Mouse (Mus musculus) adrenal gland, adult 2 months (tissue): ENCODE data around the gene Gm42715. TPM values are rescaled to one million over a fixed set of nuclear protein-coding genes. Genes with fewer than 3 reads are reported as not detected.

ENCODE experiments used
- microRNA-seq, 2 experiments: library from miRNA; unstranded; fragments of <30 nt; microRNA quantifications; one replicate each; pipeline ENCODE4 v1.2.0; 2021
- polyA plus RNA-seq: library from polyadenylated mRNA; depleted of rRNA; stranded (reverse); fragments of >200 nt; gene quantifications from 2 replicates; pipeline ENCODE4 v1.2.3, GENCODE M21; 2012; rRNA removed
- total RNA-seq, 2 experiments: library from RNA; stranded (reverse); gene quantifications; 2 replicates each; pipeline ENCODE4 v1.2.3; 2021

Gene Gm42715
- total and polyA plus RNA-seq, 3 experiments = 4.0 to 19.7 (median 19.1) TPM

Small RNA genes lying within 50 kb of the gene (microRNA-seq; reads per million reads assigned to microRNA genes)
- gene Gm47278 (0 reads per million in 2 experiments), gene Mir7060 (0 reads per million in 2 experiments)

Other genes starting within 250 kb of the Gm42715 start
- gene Sephs2, start 245.5 kb upstream of the Gm42715 start, total RNA-seq = 100 to 1,000 TPM in 1 of 2 experiments, 10 to 100 TPM in 1; 90.0 to 118 TPM
- gene Sephs2, start 245.5 kb upstream of the Gm42715 start, polyA plus RNA-seq = 41.8 and 46.5 TPM in 2 replicates
- gene Itgal, start 223.3 kb upstream of the Gm42715 start, total RNA-seq = 1 to 10 TPM; 1.7 to 2.4 TPM
- gene Itgal, start 223.3 kb upstream of the Gm42715 start, polyA plus RNA-seq = 1.6 and 1.7 TPM in 2 replicates
- gene Zfp768, start 174.0 kb upstream of the Gm42715 start, total RNA-seq = 10 to 100 TPM; 30.5 to 32.3 TPM
- gene Zfp768, start 174.0 kb upstream of the Gm42715 start, polyA plus RNA-seq = 52.5 and 54.2 TPM in 2 replicates
- 10 to 100 TPM in 1 of 2 experiments, 1 to 10 TPM in 1; 8.0 to 11.2 TPM for gene Zfp747, start 143.5 kb upstream of the Gm42715 start, total RNA-seq
- gene Zfp747, start 143.5 kb upstream of the Gm42715 start, polyA plus RNA-seq = 4.4 and 6.7 TPM in 2 replicates
- 1 to 10 TPM; 4.4 to 6.3 TPM for gene 9130019O22Rik, start 132.4 kb upstream of the Gm42715 start, total RNA-seq
- 2.5 and 3.3 TPM in 2 replicates for gene 9130019O22Rik, start 132.4 kb upstream of the Gm42715 start, polyA plus RNA-seq
- 10 to 100 TPM in 1 of 2 experiments, 1 to 10 TPM in 1; 7.1 to 10.3 TPM for gene E430018J23Rik, start 126.0 kb upstream of the Gm42715 start, total RNA-seq
- gene E430018J23Rik, start 126.0 kb upstream of the Gm42715 start, polyA plus RNA-seq = 8.9 and 10.0 TPM in 2 replicates
- gene Zfp764, start 112.8 kb upstream of the Gm42715 start, total RNA-seq = 1 to 10 TPM; 5.0 to 8.1 TPM
- gene Zfp764, start 112.8 kb upstream of the Gm42715 start, polyA plus RNA-seq = 4.1 and 4.5 TPM in 2 replicates
- 10 to 100 TPM; 13.3 to 15.3 TPM for gene Zfp688, start 97.5 kb upstream of the Gm42715 start, total RNA-seq
- 30.2 and 33.8 TPM in 2 replicates for gene Zfp688, start 97.5 kb upstream of the Gm42715 start, polyA plus RNA-seq
- 1 to 10 TPM; 3.9 to 4.6 TPM for gene Zfp689, start 70.4 kb upstream of the Gm42715 start, total RNA-seq
- 7.0 and 7.1 TPM in 2 replicates for gene Zfp689, start 70.4 kb upstream of the Gm42715 start, polyA plus RNA-seq
- gene Prr14, start 60.0 kb upstream of the Gm42715 start, total RNA-seq = 10 to 100 TPM; 49.0 to 56.8 TPM
- 73.2 and 87.0 TPM in 2 replicates for gene Prr14, start 60.0 kb upstream of the Gm42715 start, polyA plus RNA-seq
- 10 to 100 TPM; 54.8 to 90.7 TPM for gene Fbrs, start 40.4 kb upstream of the Gm42715 start, total RNA-seq
- gene Fbrs, start 40.4 kb upstream of the Gm42715 start, polyA plus RNA-seq = 46.0 and 57.8 TPM in 2 replicates
- 10 to 100 TPM; 68.6 to 90.2 TPM for gene Srcap, start 7.6 kb upstream of the Gm42715 start, total RNA-seq
- gene Srcap, start 7.6 kb upstream of the Gm42715 start, polyA plus RNA-seq = 29.3 and 41.2 TPM in 2 replicates
- not detected for gene Tmem265, start 41.8 kb downstream of the Gm42715 start, total RNA-seq
- gene Tmem265, start 41.8 kb downstream of the Gm42715 start, polyA plus RNA-seq = 0.39 and 2.5 TPM in 2 replicates
- 10 to 100 TPM; 37.3 to 44.4 TPM for gene Phkg2, start 53.8 kb downstream of the Gm42715 start, total RNA-seq
- gene Phkg2, start 53.8 kb downstream of the Gm42715 start, polyA plus RNA-seq = 48.3 and 53.2 TPM in 2 replicates
- gene Ccdc189, start 69.0 kb downstream of the Gm42715 start, total RNA-seq = 10 to 100 TPM in 1 of 2 experiments, 1 to 10 TPM in 1; 7.6 to 11.4 TPM
- 4.8 and 6.1 TPM in 2 replicates for gene Ccdc189, start 69.0 kb downstream of the Gm42715 start, polyA plus RNA-seq
- 10 to 100 TPM; 54.9 to 55.7 TPM for gene Rnf40, start 69.2 kb downstream of the Gm42715 start, total RNA-seq
- 19.3 and 23.3 TPM in 2 replicates for gene Rnf40, start 69.2 kb downstream of the Gm42715 start, polyA plus RNA-seq
- gene Zfp629, start 96.2 kb downstream of the Gm42715 start, total RNA-seq = 10 to 100 TPM; 16.3 to 21.2 TPM
- gene Zfp629, start 96.2 kb downstream of the Gm42715 start, polyA plus RNA-seq = 14.0 and 15.5 TPM in 2 replicates
- gene Bcl7c, start 189.3 kb downstream of the Gm42715 start, total RNA-seq = 10 to 100 TPM; 70.9 to 86.0 TPM
- 70.5 and 78.0 TPM in 2 replicates for gene Bcl7c, start 189.3 kb downstream of the Gm42715 start, polyA plus RNA-seq
- 1 to 10 TPM; 3.3 to 3.7 TPM for gene Ctf1, start 193.2 kb downstream of the Gm42715 start, total RNA-seq
- gene Ctf1, start 193.2 kb downstream of the Gm42715 start, polyA plus RNA-seq = 18.9 and 22.1 TPM in 2 replicates
- not detected for gene Ctf2, start 212.6 kb downstream of the Gm42715 start, total RNA-seq
- not detected in 2 replicates for gene Ctf2, start 212.6 kb downstream of the Gm42715 start, polyA plus RNA-seq
- 10 to 100 TPM in 1 of 2 experiments, 1 to 10 TPM in 1; 9.5 to 11.6 TPM for gene Fbxl19, start 225.0 kb downstream of the Gm42715 start, total RNA-seq
- gene Fbxl19, start 225.0 kb downstream of the Gm42715 start, polyA plus RNA-seq = 34.5 and 42.6 TPM in 2 replicates